Mouse (Mus musculus): ENCODE data around the gene Rap1a.

- TF ChIP-seq MYOD1 (IDR thresholded peaks at IDR 0.05; ENCODE audit: control insufficient read depth, insufficient read length, low read depth) (no peak), CTCF (IDR thresholded peaks at IDR 0.05; ENCODE audit: control insufficient read depth, insufficient read depth, insufficient read length) (no peak), MYOG (IDR thresholded peaks at IDR 0.05; ENCODE audit: control insufficient read depth, extremely low read depth, insufficient read length) (no peak)
Observed at GRCm38 (mm10) chr3:105770836-105771235, 30.3 kb downstream of the Rap1a start.
